In the genomic region with DNA sequence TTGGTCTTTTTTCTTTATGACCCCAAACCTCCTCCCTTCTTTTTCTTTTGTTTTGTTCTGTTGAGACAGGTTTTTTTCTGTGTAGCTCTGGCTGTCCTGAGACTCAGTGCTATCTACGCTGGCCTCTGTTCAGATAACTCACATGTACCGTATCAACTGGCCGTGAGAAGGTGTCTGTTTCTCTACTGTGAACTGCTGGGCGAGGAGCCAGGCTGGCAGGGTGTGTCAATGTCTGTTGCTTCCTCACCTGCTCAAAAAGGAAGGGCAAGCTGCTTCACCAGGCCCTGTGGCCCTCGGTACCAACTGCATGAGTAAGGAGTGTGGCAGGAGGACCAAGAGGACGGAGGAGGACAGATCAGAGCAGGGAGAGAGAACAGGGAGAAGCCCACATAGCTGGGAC, we compare ENCODE assay signal across 34 mouse cellular contexts. TPM values are rescaled to one million over a fixed set of nuclear protein-coding genes. Genes with fewer than 3 reads are reported as not detected.
A peak's percentile ranks its signal among the peaks of the same experiment; 100 is the strongest.
DNase-seq lines count a peak whose midpoint lies in the region; ATAC-seq and TF ChIP-seq lines count a peak whose summit lies in the region.
"Had no signal": no experiment of that assay in that cellular context is flagged by ENCODE, and none has a peak within 500 bp of the region (broad histone marks: within the 10 kb centered on the region; RNA-seq: fewer than 3 reads in every experiment).

No protein-coding gene starts in this region.

- intact Hi-C loops in gastrocnemius, adult 2 months (cut with DNase I): no loop called here

- H3K27me3 ChIP-seq in MEL (ENCODE audit: control insufficient read depth in 1 of 2, insufficient read depth in 2 of 2, low read length in 2 of 2): no peaks in the 10 kb centered on the region
- H3K27me3 ChIP-seq: embryonic facial prominence, embryonic 12.5 days; heart, embryonic 13.5 days; hindbrain, embryonic 13.5 days; neural tube, embryonic 13.5 days had no signal

- no peak for TF ChIP-seq CTCF in gastrocnemius, adult 2 months (IDR thresholded peaks at IDR 0.05)
- no peak for TF ChIP-seq CTCF in MEL (IDR thresholded peaks at IDR 0.05 in 2 of 3, conservative IDR thresholded peaks at IDR 0.05 in 1 of 3; ENCODE audit: control insufficient read depth in 1 of 3, insufficient read depth in 1 of 3, low read depth in 2 of 3, low read length in 3 of 3, poor library complexity in 1 of 3, severe bottlenecking in 1 of 3)

- H3K9me3 ChIP-seq in MEL (replicated peaks; ENCODE audit: insufficient read depth, low read length): no peaks in the 10 kb centered on the region
- H3K9me3 ChIP-seq: embryonic facial prominence, embryonic 12.5 days; G1E; heart, embryonic 13.5 days; hindbrain, embryonic 13.5 days; liver, embryonic 13.5 days; midbrain, embryonic 10.5 days; neural tube, embryonic 13.5 days had no signal

- H3K4me1 ChIP-seq in MEL (ENCODE audit: control insufficient read depth in 1 of 2, insufficient read depth in 2 of 2, low read length in 2 of 2): peaks cover 0 to 14% of the 10 kb centered on the region in 2 experiments; a peak in 3 of 4 replicates

- H3K36me3 ChIP-seq in MEL (ENCODE audit: control insufficient read depth in 1 of 2, insufficient read depth in 2 of 2, low read length in 2 of 2): 0 out of 4 replicates have a peak, but pooled peaks cover 0 to 2% of the 10 kb centered on the region in 2 experiments
- H3K36me3 ChIP-seq: embryonic facial prominence, embryonic 12.5 days; G1E; heart, embryonic 13.5 days; hindbrain, embryonic 13.5 days; liver, embryonic 13.5 days; midbrain, embryonic 10.5 days; neural tube, embryonic 13.5 days had no signal

- TF ChIP-seq POLR2A in MEL (IDR thresholded peaks at IDR 0.05; ENCODE audit: control insufficient read depth in 1 of 2, insufficient read depth in 1 of 2, low read depth in 1 of 2, low read length in 2 of 2, poor library complexity in 1 of 2): no peak

- DNase-seq in gastrocnemius, adult 2 months: peak; percentile 48
- no peak for DNase-seq in gastrocnemius, postnatal 4 days (ENCODE audit: low spot score in 2 of 2)
- peak; percentile 26 for DNase-seq in MEL (ENCODE audit: low read depth, low spot score)
- peak; percentile 82 for DNase-seq in cerebellum, adult 8-10 months
- DNase-seq in cerebellum, postnatal 36 days: peak; percentile 84 to 87
- DNase-seq in lung, postnatal 25 days (ENCODE audit: low spot score): no peak
- DNase-seq: adrenal gland, adult 8-10 months; heart, adult 11 months; heart, postnatal 36 days; kidney, adult 8-10 months; kidney, postnatal 14 days; liver, embryonic 13.5 days; lung, adult 2 months; lung, postnatal 4 days; retina, postnatal 1 day; right cerebral cortex, postnatal 25 days; thymus, postnatal 14 days had no signal

- TF ChIP-seq RAD21 in MEL (IDR thresholded peaks at IDR 0.05; ENCODE audit: low read depth, low read length): no peak

- H3K79me2 ChIP-seq in MEL (ENCODE audit: control insufficient read depth, insufficient read depth, low read length, poor library complexity): peaks cover 2% of the 10 kb centered on the region

- no peak for ATAC-seq in inflammation-experienced regulatory T-cells, adult 6 months
- no peak for ATAC-seq in CD4-positive, CD25-positive, alpha-beta regulatory T cell, adult 4 months
- ATAC-seq: midbrain, embryonic 16.5 days had no signal

- H3K4me3 ChIP-seq in gastrocnemius, adult 2 months: no peak overlapping the region
- H3K4me3 ChIP-seq in MEL (ENCODE audit: control insufficient read depth in 1 of 2, insufficient read depth in 1 of 2, low read depth in 2 of 2, low read length in 2 of 2): no peak overlapping the region
- H3K4me3 ChIP-seq: embryonic facial prominence, embryonic 12.5 days; heart, embryonic 13.5 days; hindbrain, embryonic 13.5 days; layer of hippocampus, adult 2 months; liver, embryonic 13.5 days; midbrain, embryonic 10.5 days; myocyte; neural tube, embryonic 13.5 days had no signal

- TF ChIP-seq EP300 in MEL (IDR thresholded peaks at IDR 0.05; ENCODE audit: low read depth in 1 of 2, low read length in 2 of 2): no peak

- H3K27ac ChIP-seq in gastrocnemius, adult 2 months: no peak overlapping the region
- no peak overlapping the region for H3K27ac ChIP-seq in MEL (ENCODE audit: control insufficient read depth, low read depth, low read length)
- H3K27ac ChIP-seq: embryonic facial prominence, embryonic 12.5 days; heart, embryonic 13.5 days; hindbrain, embryonic 13.5 days; layer of hippocampus, adult 2 months; liver, embryonic 13.5 days; midbrain, embryonic 10.5 days; neural tube, embryonic 13.5 days had no signal

- no peak overlapping the region for H3K9ac ChIP-seq in MEL (ENCODE audit: control insufficient read depth, low read depth, low read length, poor library complexity, severe bottlenecking)
- H3K9ac ChIP-seq: embryonic facial prominence, embryonic 12.5 days; heart, embryonic 13.5 days; hindbrain, embryonic 13.5 days; liver, embryonic 13.5 days; neural tube, embryonic 13.5 days had no signal

TF ChIP-seq in MEL, 35 proteins besides CTCF, POLR2A, EP300 and RAD21:
- TF ChIP-seq ZNF384 (IDR thresholded peaks at IDR 0.05; ENCODE audit: low read depth, low read length) (no peak), BHLHE40 (IDR thresholded peaks at IDR 0.05; ENCODE audit: borderline replicate concordance, low read depth, low read length) (no peak), MXI1 (IDR thresholded peaks at IDR 0.05; ENCODE audit: low read depth, low read length) (no peak), GATA1 (IDR thresholded peaks at IDR 0.05; ENCODE audit: low read depth, low read length) (no peak), MAX (IDR thresholded peaks at IDR 0.05; ENCODE audit: low read length) (no peak), MYC (IDR thresholded peaks at IDR 0.05; ENCODE audit: low read depth, low read length) (no peak), POLR2AphosphoS2 (IDR thresholded peaks at IDR 0.05; ENCODE audit: low read length) (no peak), POLR2AphosphoS5 (IDR thresholded peaks at IDR 0.05; ENCODE audit: borderline replicate concordance, low read depth, low read length) (no peak), MEF2A (IDR thresholded peaks at IDR 0.05; ENCODE audit: extremely low read depth, insufficient replicate concordance, low read depth, low read length, poor library complexity, severe bottlenecking) (no peak), UBTF (IDR thresholded peaks at IDR 0.05; ENCODE audit: borderline replicate concordance, insufficient read depth, low read depth, low read length) (no peak), GABPA (IDR thresholded peaks at IDR 0.05; ENCODE audit: low read depth, low read length) (no peak), HCFC1 (IDR thresholded peaks at IDR 0.05; ENCODE audit: low read depth, low read length) (no peak), MYB (IDR thresholded peaks at IDR 0.05; ENCODE audit: low read depth, low read length) (no peak), SMC3 (IDR thresholded peaks at IDR 0.05; ENCODE audit: low read depth, low read length) (no peak)

RNA-seq across cellular contexts. Expression of gene Tpcn2, which starts 3.6 kb away (rescaled TPM):
- total RNA-seq in gastrocnemius, adult 2 months (2021): 1 to 10 TPM; 1.4 to 1.5 TPM
- total RNA-seq in gastrocnemius, postnatal 4 days (2021): 10 to 100 TPM in 1 of 2 experiments, 1 to 10 TPM in 1; 9.4 to 11.7 TPM
- 5.5 and 6.4 TPM in 2 replicates for total RNA-seq in MEL (2012; rRNA removed)
- polyA plus RNA-seq in MEL (2012; ENCODE audit: insufficient read depth in 1 of 2, insufficient read length in 2 of 2, low read depth in 1 of 2, low replicate concordance in 2 of 2, missing spikeins in 1 of 2): 10 to 100 TPM in 1 of 2 experiments, not detected in 1; 10.3 TPM
- polyA plus RNA-seq in inflammation-experienced regulatory T-cells, adult 6 months (2017; shearing (Covaris generic)): 1 to 10 TPM; 6.9 to 7.6 (median 7.6) TPM
- polyA plus RNA-seq in CD4-positive, CD25-positive, alpha-beta regulatory T cell, adult 4 months (2017; shearing (Covaris generic)): 10 to 100 TPM in 1 of 2 experiments, 1 to 10 TPM in 1; 6.1 to 13.6 TPM

RNA-seq across cellular contexts. Expression of gene Mrgprf, which starts 13.2 kb away (rescaled TPM):
- total RNA-seq in gastrocnemius, adult 2 months (2021): 1 to 10 TPM; 2.7 to 2.8 TPM
- 10 to 100 TPM; 13.1 to 15.8 TPM for total RNA-seq in gastrocnemius, postnatal 4 days (2021)
- not detected in 2 replicates for total RNA-seq in MEL (2012; rRNA removed)
- polyA plus RNA-seq in MEL (2012; ENCODE audit: insufficient read depth in 1 of 2, insufficient read length in 2 of 2, low read depth in 1 of 2, low replicate concordance in 2 of 2, missing spikeins in 1 of 2): not detected
- polyA plus RNA-seq in inflammation-experienced regulatory T-cells, adult 6 months (2017; shearing (Covaris generic)): not detected
- not detected for polyA plus RNA-seq in CD4-positive, CD25-positive, alpha-beta regulatory T cell, adult 4 months (2017; shearing (Covaris generic))
- total RNA-seq: CH12.LX had no signal
- polyA plus RNA-seq: G1E had no signal

RNA-seq across cellular contexts. Expression of gene Mrgprd, which starts 27.2 kb away (rescaled TPM):
- total RNA-seq in gastrocnemius, adult 2 months (2021): not detected
- under 1 TPM; 0.08 to 0.10 TPM for total RNA-seq in gastrocnemius, postnatal 4 days (2021)
- total RNA-seq in MEL (2012; rRNA removed): not detected in 2 replicates
- not detected for polyA plus RNA-seq in MEL (2012; ENCODE audit: insufficient read depth in 1 of 2, insufficient read length in 2 of 2, low read depth in 1 of 2, low replicate concordance in 2 of 2, missing spikeins in 1 of 2)
- polyA plus RNA-seq in inflammation-experienced regulatory T-cells, adult 6 months (2017; shearing (Covaris generic)): not detected
- under 1 TPM in 1 of 2 experiments, not detected in 1; 0.09 TPM for polyA plus RNA-seq in CD4-positive, CD25-positive, alpha-beta regulatory T cell, adult 4 months (2017; shearing (Covaris generic))
- total RNA-seq: adrenal gland, adult 8-10 months; CH12.LX; gastrocnemius, adult 8-10 months; heart, postnatal 36 days; layer of hippocampus, adult 2 months; left cerebral cortex, postnatal 25 days had no signal
- polyA plus RNA-seq: embryonic facial prominence, embryonic 12.5 days; forebrain, embryonic 11.5 days; G1E; heart, embryonic 13.5 days; hindbrain, embryonic 13.5 days; limb, embryonic 14.5 days; liver, embryonic 13.5 days; lung, adult 2 months; midbrain, embryonic 10.5 days; midbrain, embryonic 16.5 days; myocyte; neural tube, embryonic 13.5 days; stomach, embryonic 14.5 days had no signal

Comparison
In these comparisons a context has a peak if more than half of its experiments do, and no peak if none do; other contexts are left out.
1. DNase-seq: peak in gastrocnemius, adult 2 months (single experiment), MEL (single experiment), cerebellum, adult 8-10 months (single experiment) and cerebellum, postnatal 36 days (2 of 2); none in gastrocnemius, postnatal 4 days (0 of 2) and lung, postnatal 25 days (single experiment).